Mouse (Mus musculus) left cerebral cortex, postnatal 14 days (tissue): ENCODE data around the gene Mlycd. TPM values are rescaled to one million over a fixed set of nuclear protein-coding genes. Genes with fewer than 3 reads are reported as not detected.

Experiments
- DNase-seq, 2 experiments: peaks; one replicate each; pipeline ENCODE4 v3.0.0; 2021 to 2022; ENCODE audit warnings: low spot score in 2 of 2, mixed read lengths in 1 of 2
- intact Hi-C: fragments of 180-260 bp; cut with DNase I; formaldehyde crosslinking; loops from one replicate; pipeline ENCODE4 v1.15.1; 2025
- total RNA-seq, 2 experiments: library from RNA; stranded (reverse); gene quantifications; 2 replicates each; pipeline ENCODE4 v1.2.3; 2021

The Mlycd gene
- total RNA-seq, 2 experiments from 2014 or later: 25.7 to 28.0 TPM

- intact Hi-C loops: no loop called here
- no peak for DNase-seq
Measured at GRCm38 (mm10) chr8:119428350-119428740, 33.7 kb downstream of the Mlycd start.

GRCm38 (mm10) chr8:119428766-119429327 is 34.2 kb downstream of the Mlycd start:
- intact Hi-C loops: no loop called here
- no peak for DNase-seq

GRCm38 (mm10) chr8:119429552-119429951 is 34.9 kb downstream of the Mlycd start:
- intact Hi-C loops: no loop called here
- no peak for DNase-seq

- DNase-seq: no peak
- intact Hi-C loops: no loop called here
Measured at GRCm38 (mm10) chr8:119430250-119430649, 35.6 kb downstream of the Mlycd start.

GRCm38 (mm10) chr8:119430690-119431089 is 36.0 kb downstream of the Mlycd start:
- intact Hi-C loops: no loop called here
- DNase-seq: no peak

- DNase-seq: no peak
- intact Hi-C loops: no loop called here
Measured at GRCm38 (mm10) chr8:119432372-119432771, 37.7 kb downstream of the Mlycd start.

GRCm38 (mm10) chr8:119433582-119434174 is 39.0 kb downstream of the Mlycd start, which contains the start of gene Osgin1:
Osgin1 (plus strand) TSS chr8:119434124.
- DNase-seq: no peak
- intact Hi-C loops: no loop called here

- no peak for DNase-seq
- intact Hi-C loops: no loop called here
Measured at GRCm38 (mm10) chr8:119434569-119434968, 39.9 kb downstream of the Mlycd start.

GRCm38 (mm10) chr8:119435527-119435926 is 40.8 kb downstream of the Mlycd start:
- no peak for DNase-seq
- intact Hi-C loops: no loop called here

- no peak for DNase-seq
- intact Hi-C loops: no loop called here
Measured at GRCm38 (mm10) chr8:119436331-119436730, 41.7 kb downstream of the Mlycd start.

- intact Hi-C loops: no loop called here
- no peak for DNase-seq
Measured at GRCm38 (mm10) chr8:119436933-119437332, 42.3 kb downstream of the Mlycd start.

GRCm38 (mm10) chr8:119437506-119437905 is 42.8 kb downstream of the Mlycd start:
- intact Hi-C loops: no loop called here
- no peak for DNase-seq

- intact Hi-C loops: no loop called here
- DNase-seq: no peak
Measured at GRCm38 (mm10) chr8:119438876-119439275, 44.2 kb downstream of the Mlycd start.

GRCm38 (mm10) chr8:119439424-119439823 is 44.7 kb downstream of the Mlycd start:
- intact Hi-C loops: no loop called here
- DNase-seq: no peak

- no peak for DNase-seq
- intact Hi-C loops: loop anchor here (10.0 kb wide), 2 partner anchors 85 to 335 kb away; partner anchors contain the start of gene Tldc1
Measured at GRCm38 (mm10) chr8:119439893-119440249, 45.2 kb downstream of the Mlycd start.

- intact Hi-C loops: loop anchor here (10.0 kb wide), 2 partner anchors 84 to 334 kb away; partner anchors contain the start of gene Tldc1
- peak; percentile 62 to 70 for DNase-seq
Measured at GRCm38 (mm10) chr8:119440250-119440951, 45.7 kb downstream of the Mlycd start.

- no peak for DNase-seq
- intact Hi-C loops: loop anchor here (1.0 to 10.0 kb wide), 3 partner anchors 84 to 334 kb away; partner anchors contain the start of gene Tldc1
Measured at GRCm38 (mm10) chr8:119440952-119441270, 46.2 kb downstream of the Mlycd start.

- intact Hi-C loops: loop anchor here (10.0 kb wide), 2 partner anchors 83 to 333 kb away; partner anchors contain the start of gene Tldc1
Measured at GRCm38 (mm10) chr8:119442013-119442412, 47.3 kb downstream of the Mlycd start.

GRCm38 (mm10) chr8:119442970-119443369 is 48.3 kb downstream of the Mlycd start:
- intact Hi-C loops: loop anchor here (10.0 kb wide), 2 partner anchors 82 to 332 kb away; partner anchors contain the start of gene Tldc1
- no peak for DNase-seq

More at GRCm38 (mm10) chr8:119442013-119442412, 47.3 kb downstream of the Mlycd start:
- DNase-seq: no peak

- peak; percentile 93 for DNase-seq
- intact Hi-C loops: loop anchor here (1.0 to 10.0 kb wide), 5 partner anchors 50 to 328 kb away; partner anchors contain the start of genes Taf1c and Tldc1
Measured at GRCm38 (mm10) chr8:119446211-119446989, 51.7 kb downstream of the Mlycd start, which contains the start of gene Necab2. Necab2 (plus strand) TSS chr8:119446719.
